Mouse (Mus musculus) G1E (cell line): ENCODE results near the gene Abcc3.

Experiments
- CTCF ChIP-seq: IDR thresholded peaks from 2 replicates; pipeline ENCODE4 v1.5.1; 2012; ENCODE audit warnings: low read depth, low read length, inconsistent platforms, mixed read lengths
- GATA1 ChIP-seq: IDR thresholded peaks from 2 replicates; pipeline ENCODE4 v1.6.1; 2012; ENCODE audit warnings: borderline replicate concordance, low read length, inconsistent platforms, mixed read lengths
- POLR2AphosphoS5 ChIP-seq: IDR thresholded peaks from 2 replicates; pipeline ENCODE4 v1.6.1; 2012; ENCODE audit warnings: low read depth, low read length, inconsistent platforms; ENCODE audit not compliant: insufficient replicate concordance
- TAL1 ChIP-seq: conservative IDR thresholded peaks from 2 replicates; pipeline ENCODE4 v1.6.1; 2012; ENCODE audit warnings: low read depth, low read length, inconsistent platforms, mixed read lengths

GRCm38 (mm10) chr11:94344470-94344869 is 48.3 kb downstream of the Abcc3 start:
- TF ChIP-seq CTCF (no peak), GATA1 (no peak), TAL1 (no peak), POLR2AphosphoS5 (no peak)
